Mouse (Mus musculus): Measurements from ENCODE around the gene Arhgef11. TPM values are rescaled to one million over a fixed set of nuclear protein-coding genes. Genes with fewer than 3 reads are reported as not detected.
"Not testable (repeated sequence)": the region's sequence is repeated elsewhere in the genome, so short reads cannot be mapped to it uniquely, and the experiment has no call there.

Gene Arhgef11
- total RNA-seq (2021): 10 to 100 TPM; 38.3 to 39.2 TPM
- long read RNA-seq, experiment 1, partial matches to known transcripts: 4 of 7 reads
- long read RNA-seq, experiment 1, other reads (novel, unspliced or antisense): 3 of 7 reads
- long read RNA-seq, experiment 2, partial matches to known transcripts: 5 of 8 reads
- long read RNA-seq, experiment 2, other reads (novel, unspliced or antisense): 3 of 8 reads

DNA sequence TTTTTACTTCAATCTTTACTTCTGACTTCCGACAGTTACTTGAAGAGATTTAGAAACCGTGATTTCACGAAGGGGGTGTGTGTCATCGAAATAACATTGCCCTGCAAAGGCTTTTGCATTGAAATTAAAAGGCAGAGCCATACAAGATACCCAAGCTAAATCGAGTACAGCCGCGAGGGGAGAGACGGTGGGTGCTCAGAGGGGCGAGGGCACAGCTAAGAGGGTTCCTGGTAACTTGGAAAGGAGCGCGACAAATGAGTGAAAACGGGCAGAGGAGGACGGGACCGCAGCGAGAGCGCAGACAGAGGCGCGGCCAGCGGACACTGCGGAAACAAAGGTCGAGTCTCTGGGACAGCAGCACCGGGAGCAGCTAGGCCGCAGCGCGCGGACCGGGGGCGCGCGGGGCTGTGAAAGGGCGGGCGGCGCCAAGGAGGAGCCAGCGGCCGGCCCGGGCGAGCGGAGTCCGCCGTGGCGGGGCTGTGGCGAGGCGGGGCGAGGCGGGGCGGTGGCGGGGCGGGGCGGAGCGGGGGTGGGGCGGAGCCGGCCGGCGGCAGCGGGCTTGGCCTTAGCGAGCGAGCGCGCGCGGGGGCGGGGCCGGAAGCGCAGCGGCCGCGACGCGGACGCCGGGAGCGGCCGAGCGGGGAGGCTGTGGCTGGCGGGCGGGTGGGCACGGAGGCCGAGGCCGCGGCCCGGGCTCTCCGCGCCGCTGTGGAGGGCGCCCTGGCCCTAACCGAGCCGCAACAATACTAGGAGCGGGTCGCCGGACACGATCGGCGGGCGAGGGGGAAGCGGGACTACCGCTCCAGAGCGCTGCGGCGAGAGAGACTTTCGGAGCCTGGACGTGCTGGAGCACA lies at the start of gene Arhgef11:
TSS of gene Arhgef11 (plus strand) at position 603 of the 854 bp plus-strand sequence.
- DNase-seq: peak; percentile 89 to 94

GRCm38 (mm10) chr3:87568681-87569080 lies 48.7 kb upstream of the Arhgef11 start:
- no peak for DNase-seq

DNA sequence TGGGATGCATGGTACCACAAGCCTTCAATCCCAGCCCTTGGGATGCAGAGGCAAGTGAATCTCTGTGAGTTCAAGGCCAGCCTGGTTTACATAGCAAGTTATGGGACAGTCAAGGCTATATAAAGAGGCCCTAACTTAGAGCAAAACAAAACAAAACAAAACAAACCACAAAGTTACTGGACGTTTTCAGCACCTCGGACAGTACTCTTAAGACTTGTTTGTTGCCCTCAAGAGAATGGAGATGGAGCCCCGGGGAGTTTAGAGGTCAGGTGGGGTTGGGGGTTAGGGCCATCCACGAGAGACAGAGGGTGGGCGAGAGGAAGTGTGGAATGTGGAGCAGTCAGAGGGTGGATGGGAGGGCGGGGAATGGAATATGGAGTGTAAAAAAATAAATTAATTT lies 41.6 kb upstream of the Arhgef11 start:
- no peak for DNase-seq

- DNase-seq: no peak
Measured at GRCm38 (mm10) chr3:87582259-87582658, 35.1 kb upstream of the Arhgef11 start.

- no peak for DNase-seq
Measured at GRCm38 (mm10) chr3:87593793-87594192, 23.6 kb upstream of the Arhgef11 start.

- DNase-seq: not testable (repeated sequence)
Measured at GRCm38 (mm10) chr3:87595328-87595727, 22.0 kb upstream of the Arhgef11 start.

DNA sequence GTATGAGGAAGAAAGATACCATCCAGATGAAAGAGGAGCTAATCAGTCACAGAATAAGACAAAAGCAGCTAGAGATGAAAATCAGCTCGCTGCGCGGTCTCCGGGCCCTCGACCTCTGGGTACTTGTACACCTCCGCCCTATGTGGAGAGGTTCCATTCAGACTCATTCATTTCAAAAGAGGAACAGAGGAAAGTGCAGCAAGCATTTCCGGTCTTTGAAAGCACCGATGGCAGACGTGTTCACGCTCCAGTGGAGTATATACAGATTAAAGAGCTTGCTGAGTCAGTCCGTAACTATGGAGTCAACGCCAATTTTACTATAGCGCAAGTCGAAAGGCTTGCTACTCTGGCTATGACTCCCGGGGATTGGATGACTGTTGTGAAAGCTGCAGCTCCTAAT lies 16.3 kb upstream of the Arhgef11 start:
- not testable (repeated sequence) for DNase-seq

DNA sequence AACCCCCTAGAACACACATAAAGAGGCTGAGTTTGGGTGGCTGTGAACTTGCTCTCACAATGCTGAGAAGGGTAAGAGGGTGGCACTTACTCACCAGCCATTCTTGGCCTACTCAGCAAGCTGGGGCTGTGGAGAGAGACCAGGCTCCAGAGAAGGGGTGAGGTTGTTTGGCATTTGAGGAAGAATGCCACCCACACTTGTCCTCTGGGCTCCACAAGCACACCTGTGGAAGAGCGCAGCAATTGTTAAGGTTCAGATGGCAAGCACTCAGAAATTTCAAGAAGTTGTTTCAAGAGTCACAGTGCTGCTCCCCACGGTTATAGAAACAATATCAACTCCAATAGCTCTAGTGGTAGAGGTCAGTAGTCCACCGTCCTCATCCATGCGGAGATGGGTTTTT lies 1.0 kb upstream of the Arhgef11 start:
- no peak for DNase-seq

GRCm38 (mm10) chr3:87617811-87618130 lies 412 bp downstream of the Arhgef11 start:
- no peak for DNase-seq

DNA sequence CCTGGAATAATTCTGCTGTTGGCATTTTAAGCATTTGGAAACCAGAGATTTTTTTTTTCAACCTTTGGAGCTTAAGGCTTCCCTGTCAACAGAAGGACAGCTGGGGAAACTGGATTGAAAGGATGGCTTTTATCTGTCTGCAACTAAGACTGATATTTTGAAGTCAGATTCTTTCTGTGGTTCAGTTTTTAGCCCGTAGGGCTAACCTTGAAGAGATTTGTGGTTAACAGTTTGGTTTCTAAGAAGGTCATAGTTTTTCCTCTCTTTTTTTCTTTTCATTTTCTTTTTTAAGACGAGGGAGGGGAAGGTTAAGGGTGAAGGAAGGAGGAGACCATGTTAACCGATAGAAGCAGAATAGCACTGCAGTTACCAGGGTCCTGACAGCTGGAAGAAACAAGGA lies 881 bp downstream of the Arhgef11 start:
- no peak for DNase-seq

GRCm38 (mm10) chr3:87618981-87619710 lies 1.8 kb downstream of the Arhgef11 start:
- DNase-seq: peak in 1 of 2 experiments; percentile 18

DNA sequence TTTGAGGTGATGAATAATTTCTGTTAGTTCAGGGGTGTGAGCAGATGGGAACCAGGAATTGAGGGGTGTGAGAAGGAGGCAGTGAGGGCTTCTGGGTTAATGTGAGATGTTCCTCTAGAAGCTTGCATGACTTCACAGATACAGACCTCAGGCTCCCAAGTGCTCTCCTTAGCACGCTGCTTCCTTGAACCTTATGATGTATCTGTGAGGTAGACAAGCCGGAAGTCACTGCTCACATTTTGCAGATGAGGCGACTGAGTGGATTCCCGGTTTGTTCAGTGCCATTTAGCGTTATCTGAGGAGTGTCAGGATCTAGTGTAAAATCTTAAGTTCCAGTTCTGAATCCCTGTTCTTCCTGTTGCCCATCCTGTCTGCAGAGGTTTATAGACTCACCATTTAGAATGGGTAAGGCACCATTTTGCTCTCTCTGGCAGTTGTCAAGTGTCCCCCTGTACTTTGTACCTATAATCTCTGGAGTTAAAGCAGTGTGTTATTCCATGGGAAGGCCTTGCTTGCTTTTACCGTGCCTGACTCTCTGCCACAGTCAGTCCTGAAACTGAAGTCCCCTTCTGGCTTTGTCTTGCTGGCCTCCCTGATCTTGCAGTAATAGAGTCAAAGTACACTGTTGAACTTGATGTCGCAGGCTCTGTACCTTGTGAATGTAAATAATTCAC lies 3.0 kb downstream of the Arhgef11 start:
- no peak for DNase-seq

DNA sequence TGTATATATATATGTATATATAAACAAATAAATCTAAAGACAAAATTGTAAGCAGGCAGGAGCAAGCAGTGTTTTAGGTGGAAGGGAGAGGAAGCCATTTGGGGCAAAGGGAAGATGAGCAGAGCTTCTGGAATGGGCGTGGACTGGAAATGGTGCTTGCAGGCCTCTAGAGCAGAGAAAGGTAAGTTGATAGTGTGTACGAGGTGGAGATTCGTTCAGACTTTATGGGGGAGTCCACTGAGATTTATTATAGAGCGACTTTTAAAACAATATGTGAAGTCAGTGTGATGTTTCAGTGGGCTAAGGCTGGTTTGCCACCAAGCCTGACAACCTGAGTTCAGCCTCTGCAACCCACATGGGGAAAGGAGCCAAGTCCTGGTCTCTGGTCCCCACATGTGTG lies 7.5 kb downstream of the Arhgef11 start:
- no peak for DNase-seq

GRCm38 (mm10) chr3:87630899-87631298 lies 13.5 kb downstream of the Arhgef11 start:
- peak in 1 of 2 experiments; percentile 16 for DNase-seq

GRCm38 (mm10) chr3:87631408-87631807 lies 14.0 kb downstream of the Arhgef11 start:
- no peak for DNase-seq

GRCm38 (mm10) chr3:87635514-87635913 lies 18.2 kb downstream of the Arhgef11 start:
- DNase-seq: no peak

DNA sequence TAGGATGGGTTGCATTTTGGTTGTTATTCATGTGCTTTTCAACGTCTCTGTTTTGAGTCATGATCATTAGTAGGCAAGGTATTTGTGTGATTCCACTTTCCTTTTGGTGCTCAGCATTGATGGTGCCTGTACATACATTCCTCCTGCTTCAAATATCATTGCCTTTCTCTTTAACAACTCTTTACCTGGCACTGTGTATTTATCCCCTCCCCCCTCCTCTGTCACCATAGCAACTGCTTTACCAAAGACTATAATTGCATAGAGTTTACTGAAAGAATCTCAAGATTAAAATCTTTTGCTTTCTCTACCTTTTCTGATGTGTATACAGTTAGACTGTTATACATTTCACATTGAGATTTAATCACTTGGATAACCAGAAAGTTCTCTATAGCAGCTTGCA lies 26.1 kb downstream of the Arhgef11 start:
- no peak for DNase-seq

GRCm38 (mm10) chr3:87646174-87646573 lies 28.8 kb downstream of the Arhgef11 start:
- no peak for DNase-seq

DNA sequence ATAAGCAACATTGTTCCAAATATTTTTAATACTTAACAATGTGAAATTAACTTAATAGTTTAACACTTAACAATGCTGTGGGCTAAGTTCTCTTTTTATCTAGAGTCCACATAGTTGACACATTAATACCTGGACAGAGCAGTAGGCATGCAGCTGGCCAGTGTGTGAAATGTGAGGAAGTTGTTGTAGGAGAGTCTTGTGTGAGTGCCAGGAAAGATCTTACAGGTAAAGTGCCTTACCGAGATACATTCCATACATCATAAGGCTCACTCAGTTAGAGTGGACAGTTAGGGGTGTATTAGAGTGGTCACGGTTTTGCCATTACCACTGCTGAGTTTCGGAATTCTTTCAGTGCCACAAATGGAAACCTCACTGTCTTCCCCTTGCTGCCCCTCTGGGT lies 31.7 kb downstream of the Arhgef11 start:
- DNase-seq: no peak

DNA sequence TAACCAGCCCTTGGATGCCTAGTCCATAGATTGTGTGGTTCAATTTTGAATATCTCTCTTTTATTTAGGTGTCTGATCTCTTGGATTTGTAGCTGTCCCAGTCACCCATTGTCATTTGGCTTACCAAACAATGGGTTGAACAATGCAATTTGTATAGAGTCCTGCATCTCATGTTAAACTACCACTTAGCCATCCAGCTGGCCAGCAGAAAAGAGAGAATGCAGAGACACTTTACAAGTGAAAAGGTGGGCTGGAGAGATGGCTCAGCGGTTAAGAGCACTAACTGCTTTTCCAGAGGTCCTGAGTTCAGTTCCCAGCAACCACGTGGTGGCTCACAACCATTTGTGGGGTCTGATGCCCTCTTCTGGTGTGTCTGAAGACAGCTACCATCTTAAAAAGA lies 41.0 kb downstream of the Arhgef11 start:
- no peak for DNase-seq

DNA sequence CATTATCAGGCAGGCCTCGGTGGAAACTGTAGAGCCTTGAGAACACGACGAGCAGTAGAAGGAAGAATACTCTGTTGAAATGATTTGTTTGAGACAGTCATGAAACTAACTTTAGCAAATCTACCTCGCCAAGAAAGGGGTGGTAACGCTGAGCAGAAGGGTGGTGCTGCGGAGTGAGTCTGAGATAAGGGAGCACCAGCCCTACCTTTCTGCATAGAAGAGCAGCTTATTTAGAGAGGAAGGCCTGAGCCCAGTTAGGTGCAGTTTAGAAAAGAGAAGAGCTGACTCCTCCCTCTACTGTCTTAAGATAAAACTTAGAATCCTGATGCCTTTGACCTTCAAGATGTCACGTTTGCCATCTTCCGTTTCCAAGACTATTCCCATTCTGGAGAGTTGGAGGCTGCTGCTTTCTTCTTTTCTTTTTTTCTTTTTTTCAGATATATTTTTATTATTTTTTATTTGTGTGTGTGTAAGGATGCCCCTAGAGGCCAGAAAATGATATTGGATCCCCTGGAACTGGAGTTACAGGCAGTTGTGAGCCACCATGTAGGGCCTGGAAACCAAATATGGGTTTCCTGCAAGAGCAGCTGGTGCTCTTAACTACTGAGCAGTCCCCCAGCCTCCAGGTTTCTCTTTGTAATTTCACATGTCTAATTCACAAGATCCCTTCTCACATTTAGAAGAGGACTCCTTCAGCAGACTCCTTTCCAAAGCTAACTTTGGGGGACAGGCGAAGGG lies 42.5 kb downstream of the Arhgef11 start:
- no peak for DNase-seq

- DNase-seq: no peak
Measured at GRCm38 (mm10) chr3:87660479-87660878, 43.1 kb downstream of the Arhgef11 start.

All from adrenal gland, postnatal 36 days (tissue).